Mouse (Mus musculus) lung, adult 2 months (tissue): Measurements from ENCODE around the gene Snx29.

Experiments
- CTCF ChIP-seq: fragments of 200-500 bp; IDR thresholded peaks from 2 replicates; pipeline ENCODE4 v1.5.1; 2011; ENCODE audit warnings: mild to moderate bottlenecking, low read length, control low read depth; ENCODE audit not compliant: insufficient read depth
- POLR2A ChIP-seq: fragments of 200-500 bp; IDR thresholded peaks from 2 replicates; pipeline ENCODE4 v1.6.1; 2011; ENCODE audit warnings: low read depth, mild to moderate bottlenecking, control low read depth, low read length, borderline replicate concordance; ENCODE audit errors: extremely low read depth

GRCm38 (mm10) chr16:11583941-11584639 lies 261.4 kb downstream of the Snx29 start:
- no peak for TF ChIP-seq CTCF
- TF ChIP-seq POLR2A: no peak
